Mouse (Mus musculus): ENCODE results near the gene U2af1. TPM values are rescaled to one million over a fixed set of nuclear protein-coding genes. Genes with fewer than 3 reads are reported as not detected.

U2af1 gene
- polyA plus RNA-seq, 1 experiment from 2014 or later: 261 TPM

GRCm38 (mm10) chr17:31655366-31655765 is 3.3 kb downstream of the U2af1 start:
- Histone ChIP-seq H3K27ac (ENCODE audit: low read length) (no peak overlapping the region), H3K4me3 (replicated peaks; ENCODE audit: low read length) (no peak overlapping the region), H3K27me3 (ENCODE audit: control insufficient read depth, insufficient read depth, low read length) (no peaks in the 10 kb centered on the region), H3K9me3 (replicated peaks; ENCODE audit: control insufficient read depth, low read length) (no peaks in the 10 kb centered on the region), H3K36me3 (ENCODE audit: control insufficient read depth, insufficient read depth, low read length) (peaks cover 34% of the 10 kb centered on the region), H3K4me2 (ENCODE audit: low read depth, low read length) (no peak overlapping the region), H3K9ac (ENCODE audit: low read length) (no peak overlapping the region), H3K4me1 (ENCODE audit: control insufficient read depth, insufficient read depth, low read length) (peaks cover 31% of the 10 kb centered on the region)
- no peak for ATAC-seq (ENCODE audit: insufficient read depth, low FRiP score)
- WGBS: 77% methylated on average over 4 of the region's 4 CpGs

- no peak for ATAC-seq (ENCODE audit: insufficient read depth, low FRiP score)
- Histone ChIP-seq H3K36me3 (ENCODE audit: control insufficient read depth, insufficient read depth, low read length) (peaks cover 46% of the 10 kb centered on the region), H3K9me3 (replicated peaks; ENCODE audit: control insufficient read depth, low read length) (no peaks in the 10 kb centered on the region), H3K4me3 (replicated peaks; ENCODE audit: low read length) (no peak overlapping the region), H3K4me2 (ENCODE audit: low read depth, low read length) (no peak overlapping the region), H3K4me1 (ENCODE audit: control insufficient read depth, insufficient read depth, low read length) (peaks cover 27% of the 10 kb centered on the region), H3K27ac (ENCODE audit: low read length) (peak overlapping the region; percentile 16; the same call in 1 of the 2 replicates), H3K9ac (ENCODE audit: low read length) (no peak overlapping the region), H3K27me3 (ENCODE audit: control insufficient read depth, insufficient read depth, low read length) (no peaks in the 10 kb centered on the region)
- WGBS: 59% methylated on average over 6 of the region's 6 CpGs
Observed at GRCm38 (mm10) chr17:31653277-31653676, 5.4 kb downstream of the U2af1 start.

- WGBS: 82% methylated on average over 14 of the region's 14 CpGs
- Histone ChIP-seq H3K4me2 (ENCODE audit: low read depth, low read length) (no peak overlapping the region), H3K9ac (ENCODE audit: low read length) (no peak overlapping the region), H3K36me3 (ENCODE audit: control insufficient read depth, insufficient read depth, low read length) (peaks cover 57% of the 10 kb centered on the region), H3K4me3 (replicated peaks; ENCODE audit: low read length) (no peak overlapping the region), H3K27ac (ENCODE audit: low read length) (no peak overlapping the region), H3K27me3 (ENCODE audit: control insufficient read depth, insufficient read depth, low read length) (no peaks in the 10 kb centered on the region), H3K9me3 (replicated peaks; ENCODE audit: control insufficient read depth, low read length) (no peaks in the 10 kb centered on the region), H3K4me1 (ENCODE audit: control insufficient read depth, insufficient read depth, low read length) (peaks cover 20% of the 10 kb centered on the region)
- no peak for ATAC-seq (ENCODE audit: insufficient read depth, low FRiP score)
Observed at GRCm38 (mm10) chr17:31652152-31652551, 6.5 kb downstream of the U2af1 start.

GRCm38 (mm10) chr17:31646199-31647002 is 12.3 kb downstream of the U2af1 start:
- H3K9ac ChIP-seq (ENCODE audit: low read length): no peak overlapping the region
- no peak overlapping the region for H3K27ac ChIP-seq (ENCODE audit: low read length)
- peak; percentile 33; the same call in 1 of the 2 replicates for ATAC-seq (ENCODE audit: insufficient read depth, low FRiP score)
- no peak overlapping the region for H3K4me3 ChIP-seq (replicated peaks; ENCODE audit: low read length)
- H3K9me3 ChIP-seq (replicated peaks; ENCODE audit: control insufficient read depth, low read length): no peaks in the 10 kb centered on the region
- peaks cover 41% of the 10 kb centered on the region for H3K36me3 ChIP-seq (ENCODE audit: control insufficient read depth, insufficient read depth, low read length)
- 95% methylated on average over 5 of the region's 5 CpGs for WGBS
- no peaks in the 10 kb centered on the region for H3K4me1 ChIP-seq (ENCODE audit: control insufficient read depth, insufficient read depth, low read length)
- H3K4me2 ChIP-seq (ENCODE audit: low read depth, low read length): no peak overlapping the region
- no peaks in the 10 kb centered on the region for H3K27me3 ChIP-seq (ENCODE audit: control insufficient read depth, insufficient read depth, low read length)

- Histone ChIP-seq H3K9ac (ENCODE audit: low read length) (no peak overlapping the region), H3K4me2 (ENCODE audit: low read depth, low read length) (no peak overlapping the region), H3K4me1 (ENCODE audit: control insufficient read depth, insufficient read depth, low read length) (no peaks in the 10 kb centered on the region), H3K4me3 (replicated peaks; ENCODE audit: low read length) (no peak overlapping the region), H3K27ac (ENCODE audit: low read length) (no peak overlapping the region), H3K9me3 (replicated peaks; ENCODE audit: control insufficient read depth, low read length) (no peaks in the 10 kb centered on the region), H3K36me3 (ENCODE audit: control insufficient read depth, insufficient read depth, low read length) (peaks cover 20% of the 10 kb centered on the region), H3K27me3 (ENCODE audit: control insufficient read depth, insufficient read depth, low read length) (no peaks in the 10 kb centered on the region)
- no peak for ATAC-seq (ENCODE audit: insufficient read depth, low FRiP score)
- 77% methylated on average over 4 of the region's 4 CpGs for WGBS
Observed at GRCm38 (mm10) chr17:31642913-31643312, 15.8 kb downstream of the U2af1 start.

DNA sequence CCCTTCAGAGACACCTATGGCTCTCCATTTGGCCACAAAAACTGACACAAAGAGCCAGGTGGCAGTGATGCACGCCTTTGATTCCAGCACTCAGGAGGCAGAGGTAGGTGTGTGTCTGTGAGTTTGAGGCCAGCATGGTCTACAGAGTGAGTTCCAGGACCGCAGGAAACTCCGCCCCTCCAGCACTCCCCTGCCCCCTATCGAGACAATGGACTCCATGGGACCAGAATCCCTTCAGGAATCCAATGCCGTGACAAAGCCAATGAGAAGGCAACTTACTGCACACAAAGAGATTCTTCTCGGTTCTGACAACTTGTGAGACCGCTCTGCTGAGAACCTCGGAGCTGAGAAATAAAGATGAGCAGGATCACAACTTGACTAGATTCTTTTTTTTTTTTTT is 16.4 kb downstream of the U2af1 start:
- peaks cover 3% of the 10 kb centered on the region; the same call in 1 of the 2 replicates for H3K27me3 ChIP-seq (ENCODE audit: control insufficient read depth, insufficient read depth, low read length)
- H3K4me1 ChIP-seq (ENCODE audit: control insufficient read depth, insufficient read depth, low read length): peaks cover 5% of the 10 kb centered on the region; the same call in 1 of the 2 replicates
- no peaks in the 10 kb centered on the region for H3K9me3 ChIP-seq (replicated peaks; ENCODE audit: control insufficient read depth, low read length)
- no peak overlapping the region for H3K4me3 ChIP-seq (replicated peaks; ENCODE audit: low read length)
- no peak overlapping the region for H3K9ac ChIP-seq (ENCODE audit: low read length)
- no peak for ATAC-seq (ENCODE audit: insufficient read depth, low FRiP score)
- H3K36me3 ChIP-seq (ENCODE audit: control insufficient read depth, insufficient read depth, low read length): peaks cover 14% of the 10 kb centered on the region
- H3K4me2 ChIP-seq (ENCODE audit: low read depth, low read length): no peak overlapping the region
- WGBS: 50% methylated on average over 8 of the region's 8 CpGs
- H3K27ac ChIP-seq (ENCODE audit: low read length): no peak overlapping the region

- H3K36me3 ChIP-seq (ENCODE audit: control insufficient read depth, insufficient read depth, low read length): no peaks in the 10 kb centered on the region
- no peak overlapping the region for H3K27ac ChIP-seq (ENCODE audit: low read length)
- 54% methylated on average over 4 of the region's 4 CpGs for WGBS
- H3K4me2 ChIP-seq (ENCODE audit: low read depth, low read length): no peak overlapping the region
- H3K27me3 ChIP-seq (ENCODE audit: control insufficient read depth, insufficient read depth, low read length): peaks cover 14% of the 10 kb centered on the region
- no peaks in the 10 kb centered on the region for H3K9me3 ChIP-seq (replicated peaks; ENCODE audit: control insufficient read depth, low read length)
- no peak overlapping the region for H3K4me3 ChIP-seq (replicated peaks; ENCODE audit: low read length)
- ATAC-seq (ENCODE audit: insufficient read depth, low FRiP score): no peak
- peaks cover 15% of the 10 kb centered on the region for H3K4me1 ChIP-seq (ENCODE audit: control insufficient read depth, insufficient read depth, low read length)
- no peak overlapping the region for H3K9ac ChIP-seq (ENCODE audit: low read length)
Observed at GRCm38 (mm10) chr17:31639651-31640050, 19.0 kb downstream of the U2af1 start.

GRCm38 (mm10) chr17:31637866-31638570 is 20.7 kb downstream of the U2af1 start:
- Histone ChIP-seq H3K9me3 (replicated peaks; ENCODE audit: control insufficient read depth, low read length) (no peaks in the 10 kb centered on the region), H3K27me3 (ENCODE audit: control insufficient read depth, insufficient read depth, low read length) (peaks cover 14% of the 10 kb centered on the region), H3K4me2 (ENCODE audit: low read depth, low read length) (peak overlapping the region; percentile 100; the same call in 1 of the 2 replicates), H3K4me3 (replicated peaks; ENCODE audit: low read length) (no peak overlapping the region), H3K4me1 (ENCODE audit: control insufficient read depth, insufficient read depth, low read length) (peaks cover 15% of the 10 kb centered on the region), H3K36me3 (ENCODE audit: control insufficient read depth, insufficient read depth, low read length) (no peaks in the 10 kb centered on the region), H3K27ac (ENCODE audit: low read length) (peak overlapping the region; percentile 26; the same call in 1 of the 2 replicates), H3K9ac (ENCODE audit: low read length) (no peak overlapping the region)
- 57% methylated on average over 9 of the region's 9 CpGs for WGBS
- ATAC-seq (ENCODE audit: insufficient read depth, low FRiP score): no peak

All from stomach, embryonic 16.5 days (tissue).